Mouse (Mus musculus) cerebellum, adult 2 months (tissue): ENCODE results near the gene Syp.

Experiments used
- CTCF ChIP-seq: fragments of 200-500 bp; IDR thresholded peaks from 2 replicates; pipeline ENCODE4 v1.5.1; 2011; ENCODE audit warnings: low read depth, mild to moderate bottlenecking, control low read depth, low read length, moderate library complexity, borderline replicate concordance; ENCODE audit not compliant: insufficient read depth
- POLR2A ChIP-seq: fragments of 200-500 bp; IDR thresholded peaks from 2 replicates; pipeline ENCODE4 v1.6.1; 2011; ENCODE audit warnings: low read length, control low read depth, borderline replicate concordance; ENCODE audit not compliant: insufficient read depth

DNA sequence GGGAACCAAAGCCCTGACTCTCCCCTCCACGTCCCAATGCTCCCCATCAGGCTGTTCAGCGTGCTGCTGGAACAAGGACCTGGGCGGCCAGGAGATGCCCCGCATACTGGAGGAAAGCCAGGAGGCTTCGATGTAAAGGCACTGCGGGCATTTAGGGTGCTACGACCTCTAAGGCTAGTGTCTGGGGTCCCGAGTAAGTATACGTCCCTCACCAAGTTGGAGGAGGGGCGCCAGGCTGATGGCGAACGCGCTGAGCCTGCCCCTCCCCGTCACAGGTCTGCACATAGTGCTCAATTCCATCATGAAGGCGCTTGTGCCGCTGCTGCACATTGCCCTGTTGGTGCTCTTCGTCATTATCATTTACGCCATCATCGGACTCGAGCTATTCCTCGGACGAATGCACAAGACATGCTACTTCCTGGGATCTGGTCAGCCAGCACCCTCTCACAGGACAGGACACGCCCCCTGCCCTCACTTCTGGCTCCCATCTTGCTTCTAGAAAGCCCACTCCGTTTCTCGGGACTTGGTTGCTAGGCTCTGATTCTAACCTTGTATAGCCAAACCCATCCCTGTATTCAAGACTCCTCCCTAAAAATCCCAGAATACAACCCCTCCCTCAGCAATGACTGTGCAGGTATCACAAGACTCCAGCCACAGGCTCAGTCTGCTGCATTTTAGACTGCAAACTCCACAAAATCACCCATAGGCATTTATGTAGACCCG lies 27.6 kb upstream of the Syp start:
- TF ChIP-seq POLR2A = no peak
- TF ChIP-seq CTCF = no peak
